Mouse (Mus musculus) layer of hippocampus, adult 2 months (tissue): Measurements from ENCODE around the gene Tfe3. TPM values are rescaled to one million over a fixed set of nuclear protein-coding genes. Genes with fewer than 3 reads are reported as not detected.
"Not testable (repeated sequence)": the region's sequence is repeated elsewhere in the genome, so short reads cannot be mapped to it uniquely, and the experiment has no call there.

Source experiments
- DNase-seq, 2 experiments: peaks; one replicate each; pipeline ENCODE4 v3.0.0; 2022; ENCODE audit warnings: low spot score in 2 of 2
- H3K27ac ChIP-seq: fragments of 200-600 bp; 2 replicates; pipeline ENCODE4 v1.8.1; 2022
- H3K4me3 ChIP-seq: fragments of 200-600 bp; 2 replicates; pipeline ENCODE4 v1.8.1; 2022; ENCODE audit warnings: mild to moderate bottlenecking
- CTCF ChIP-seq: fragments of 200-600 bp; conservative IDR thresholded peaks from 2 replicates; pipeline ENCODE4 v1.8.1; 2022; ENCODE audit warnings: antibody characterized with exemption, mild to moderate bottlenecking, moderate library complexity
- total RNA-seq, 2 experiments: library from RNA; stranded (reverse); gene quantifications; 2 replicates each; pipeline ENCODE4 v1.2.3; 2021

Tfe3 gene
- total RNA-seq, 2 experiments from 2014 or later = 29.0 to 35.1 TPM

GRCm38 (mm10) chrX:7733571-7734156, 28.7 kb upstream of the Tfe3 start:
- Histone ChIP-seq H3K27ac (no peak overlapping the region), H3K4me3 (peak overlapping the region; percentile 23; the same call in 1 of the 2 replicates)
- DNase-seq = peak in 1 of 2 experiments; percentile 63
- TF ChIP-seq CTCF = peak; percentile 78

- H3K27ac ChIP-seq = no peak overlapping the region
- no peak for DNase-seq
- no peak overlapping the region for H3K4me3 ChIP-seq
- no peak for TF ChIP-seq CTCF
Measured at GRCm38 (mm10) chrX:7739336-7740081, 22.9 kb upstream of the Tfe3 start.

GRCm38 (mm10) chrX:7740082-7740819, 22.1 kb upstream of the Tfe3 start:
- DNase-seq = no peak
- H3K27ac ChIP-seq = no peak overlapping the region
- no peak overlapping the region for H3K4me3 ChIP-seq
- no peak for TF ChIP-seq CTCF

GRCm38 (mm10) chrX:7741103-7741502, 21.3 kb upstream of the Tfe3 start:
- no peak for TF ChIP-seq CTCF
- DNase-seq = no peak

DNA sequence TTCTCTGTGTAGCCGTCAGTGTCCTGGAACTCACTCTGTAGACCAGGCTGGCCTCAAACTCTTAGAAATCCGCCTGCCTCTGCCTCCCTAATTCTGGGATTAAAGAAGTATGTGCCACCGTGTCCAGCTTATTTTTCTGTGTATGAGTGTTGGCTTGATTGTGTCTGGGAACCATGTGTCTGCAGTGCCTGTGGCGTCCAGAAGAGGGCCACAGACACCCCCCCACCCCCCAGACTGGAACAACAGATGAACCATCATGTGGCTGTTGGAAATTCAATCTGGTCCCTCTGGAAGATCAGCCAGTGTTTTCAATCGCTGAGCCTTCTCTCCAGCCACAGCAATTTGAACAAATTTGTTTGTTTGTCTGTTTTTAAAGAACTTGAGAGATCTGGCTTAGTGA, 18.9 kb upstream of the Tfe3 start:
- Histone ChIP-seq H3K4me3 (no peak overlapping the region), H3K27ac (no peak overlapping the region)
- no peak for DNase-seq
- TF ChIP-seq CTCF = peak; percentile 74

More at GRCm38 (mm10) chrX:7741103-7741502, 21.3 kb upstream of the Tfe3 start:
- H3K27ac ChIP-seq = no peak overlapping the region
- H3K4me3 ChIP-seq = no peak overlapping the region

DNA sequence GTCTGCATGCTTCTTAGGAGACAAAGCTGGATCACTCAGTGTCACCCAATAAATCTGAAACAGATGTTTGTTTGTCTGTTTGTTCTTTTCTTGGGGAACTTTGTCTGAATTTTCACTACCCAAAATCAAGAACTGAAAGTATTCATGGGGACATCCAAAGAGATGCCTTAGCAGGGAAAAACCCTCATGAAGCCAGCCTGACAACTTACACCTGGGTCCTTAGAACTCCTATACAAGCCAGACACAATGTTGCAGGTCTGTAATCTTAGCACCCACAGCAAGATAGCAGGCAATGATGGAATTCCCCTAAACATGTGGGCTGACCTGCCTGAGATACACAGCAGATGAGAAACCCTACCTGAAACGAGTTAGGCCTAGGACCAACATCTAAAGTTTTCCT, 17.4 kb upstream of the Tfe3 start:
- TF ChIP-seq CTCF = no peak
- DNase-seq = no peak
- Histone ChIP-seq H3K4me3 (no peak overlapping the region), H3K27ac (no peak overlapping the region)

DNA sequence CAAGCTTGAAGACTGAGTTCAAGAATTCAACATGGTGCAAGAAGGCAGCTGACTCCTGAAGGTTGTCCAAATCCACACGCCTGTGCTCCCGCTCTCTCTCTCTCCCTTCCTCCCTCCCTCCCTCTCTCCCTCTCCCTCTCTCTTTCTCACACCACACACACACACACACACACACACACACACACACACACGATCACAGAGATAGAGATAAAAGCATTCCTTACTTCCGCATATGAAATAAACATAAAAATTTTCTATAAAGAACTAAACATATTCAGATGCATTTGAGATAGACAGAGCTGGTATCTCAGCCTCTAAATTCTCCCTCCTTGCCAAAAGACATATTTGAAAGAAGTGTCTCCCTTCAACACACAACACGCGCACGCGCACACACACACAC, 16.9 kb upstream of the Tfe3 start:
- H3K4me3 ChIP-seq = no peak overlapping the region
- no peak for DNase-seq
- no peak overlapping the region for H3K27ac ChIP-seq
- no peak for TF ChIP-seq CTCF

DNA sequence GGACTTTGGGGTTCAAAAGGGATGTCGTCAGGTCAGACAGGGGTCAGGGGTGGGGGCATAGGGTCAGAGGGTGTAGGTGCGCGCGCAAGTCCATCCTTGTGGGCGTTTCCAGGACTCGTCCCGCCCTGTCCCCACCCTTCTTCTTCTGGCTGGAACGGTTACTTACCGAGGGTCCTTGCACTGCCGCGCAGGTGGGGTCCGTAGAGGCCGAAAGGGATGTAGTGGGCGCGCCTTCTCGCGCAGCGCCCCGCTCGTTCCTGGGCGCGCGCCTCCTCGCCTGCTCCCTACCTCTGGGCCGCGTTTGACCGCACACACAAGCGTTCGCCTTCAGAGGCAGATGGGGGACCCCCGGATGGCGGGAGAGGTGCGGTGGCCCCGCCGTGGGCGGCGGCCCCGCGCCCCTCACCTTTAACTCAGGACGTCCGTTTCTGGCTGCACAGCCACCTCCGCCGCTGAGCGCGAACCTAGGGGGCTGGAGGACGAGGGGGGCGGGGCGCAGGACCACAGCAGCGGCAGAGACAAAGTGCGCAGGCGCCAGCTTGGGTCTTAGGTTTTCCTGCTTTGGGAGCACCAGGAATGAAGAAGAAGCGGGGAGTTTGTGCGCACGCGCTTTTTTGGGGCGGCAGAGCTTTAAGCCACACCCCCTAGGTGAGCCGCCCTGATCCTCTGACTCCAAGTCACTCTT, 11.8 kb upstream of the Tfe3 start, which contains the start of gene Ccdc120:
Ccdc120 (minus strand) TSS at position 474 of the 685 bp plus-strand sequence.
- peak within 1 kb of the TSS; percentile 69 for H3K4me3 ChIP-seq
- peak; percentile 67 to 74 for DNase-seq
- no peak for TF ChIP-seq CTCF
- H3K27ac ChIP-seq = peak within 1 kb of the TSS; percentile 72

GRCm38 (mm10) chrX:7753627-7754026, 8.7 kb upstream of the Tfe3 start:
- not testable (repeated sequence) for H3K27ac ChIP-seq, H3K4me3 ChIP-seq, DNase-seq
- TF ChIP-seq CTCF = peak; percentile 62

DNA sequence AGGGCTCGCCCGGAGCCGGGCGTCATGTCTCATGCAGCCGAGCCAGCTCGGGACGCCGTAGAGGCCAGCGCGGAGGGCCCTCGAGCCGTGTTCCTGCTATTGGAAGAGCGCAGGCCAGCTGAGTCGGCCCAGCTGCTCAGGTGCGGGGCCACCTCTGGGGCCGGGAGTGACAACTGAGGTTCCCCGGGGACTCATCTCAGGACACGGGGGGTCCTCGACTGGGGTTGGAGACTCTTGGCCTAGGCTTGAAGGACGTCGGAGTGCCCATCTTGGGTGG, 499 bp downstream of the Tfe3 start:
- Histone ChIP-seq H3K27ac (peak overlapping the region; percentile 83), H3K4me3 (peak overlapping the region; percentile 73)
- no peak for TF ChIP-seq CTCF
- DNase-seq = no peak

GRCm38 (mm10) chrX:7763631-7764393, 1.5 kb downstream of the Tfe3 start:
- peak overlapping the region; percentile 83; the same call in 1 of the 2 replicates for H3K27ac ChIP-seq
- peak overlapping the region; percentile 73 for H3K4me3 ChIP-seq
- DNase-seq = peak in 1 of 2 experiments; percentile 27
- no peak for TF ChIP-seq CTCF

DNA sequence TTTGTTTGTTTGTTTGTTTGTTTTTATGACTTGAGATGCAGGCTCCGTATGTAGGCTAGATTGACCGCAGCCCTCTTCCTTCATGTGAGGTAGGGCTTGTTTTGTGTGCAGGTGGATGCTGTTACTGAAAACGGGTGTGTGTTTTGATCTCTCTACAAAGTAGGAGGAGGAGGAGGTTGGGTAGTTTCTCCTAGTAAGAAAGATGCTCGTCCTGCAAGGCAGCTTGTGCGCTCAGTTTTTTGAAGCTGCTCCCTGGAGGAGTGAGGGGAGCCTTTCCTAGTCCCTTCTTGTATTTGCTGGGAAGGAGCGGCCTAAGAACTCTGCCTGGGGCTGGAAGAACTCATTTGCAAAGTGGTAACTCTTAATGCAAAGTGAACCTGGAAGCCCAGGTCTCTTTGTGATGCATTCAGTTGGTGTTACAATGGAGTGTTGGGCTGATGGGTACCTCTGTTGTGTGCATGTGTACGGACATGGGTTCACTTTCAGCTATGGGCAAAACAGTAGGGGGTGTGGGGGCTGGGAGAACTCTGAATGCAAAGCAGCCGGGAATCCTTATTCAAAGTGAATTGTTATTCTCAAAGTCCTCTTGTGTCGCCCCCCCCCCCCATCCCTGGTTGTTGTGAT, 2.4 kb downstream of the Tfe3 start:
- Histone ChIP-seq H3K4me3 (peak overlapping the region; percentile 73), H3K27ac (no peak overlapping the region)
- no peak for TF ChIP-seq CTCF
- DNase-seq = no peak
